Mouse (Mus musculus) retina, adult 2 months (tissue): ENCODE measurements around the gene Plxdc2.

Experiments
- DNase-seq: peaks from one replicate; pipeline ENCODE4 v3.0.0-alpha.2; 2012; ENCODE audit warnings: low read depth, low spot score

Plxdc2 gene

DNA sequence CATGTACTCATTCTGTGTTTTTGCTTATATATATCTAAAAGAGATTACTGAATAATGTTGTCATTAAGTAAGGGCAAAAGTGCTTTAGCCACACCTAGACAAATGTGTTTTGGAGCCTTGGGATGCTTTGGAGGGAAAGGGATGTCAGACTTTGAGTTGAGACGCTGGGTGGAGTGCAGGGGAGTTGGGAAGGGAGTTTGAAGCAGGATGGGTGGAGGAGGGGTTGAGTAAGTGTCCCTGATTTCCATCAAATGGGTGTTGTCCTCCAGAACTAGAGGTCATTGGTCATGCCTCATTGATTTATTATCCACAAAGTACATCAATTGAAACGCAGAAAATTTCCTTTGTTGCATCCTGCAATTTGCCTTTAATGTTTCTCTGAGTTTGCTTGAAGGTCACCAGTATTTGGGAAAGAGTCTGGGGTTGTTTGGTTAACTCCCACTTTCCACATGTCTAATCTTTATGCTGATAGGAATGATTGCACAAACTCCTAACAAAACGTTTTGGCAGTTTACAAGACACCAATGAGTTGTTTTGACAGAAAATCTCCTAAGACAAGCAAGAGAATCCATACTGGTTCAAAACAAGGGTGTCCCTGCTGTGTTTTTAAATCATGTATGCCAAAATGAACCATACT is 58.4 kb downstream of the Plxdc2 start:
- no peak for DNase-seq

DNA sequence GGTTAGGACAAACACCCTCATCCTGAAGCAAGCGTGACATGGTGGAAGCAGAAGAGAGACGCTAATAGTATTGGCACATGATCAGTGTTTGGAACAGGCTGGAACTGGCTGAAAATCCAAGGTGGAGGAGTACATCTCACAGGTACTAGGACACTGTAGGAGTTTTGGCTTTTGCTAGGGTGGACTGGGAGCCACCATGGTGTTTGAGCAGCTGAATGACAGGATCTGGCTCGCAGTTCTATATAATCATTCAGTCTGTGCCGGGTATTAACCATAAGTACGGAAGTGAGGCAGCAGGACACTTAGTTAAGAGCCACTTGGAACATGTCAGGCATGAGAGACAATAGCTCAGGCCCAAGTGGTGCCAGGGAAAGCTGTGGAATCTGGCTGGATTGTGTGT is 82.9 kb downstream of the Plxdc2 start:
- DNase-seq, result no peak

DNA sequence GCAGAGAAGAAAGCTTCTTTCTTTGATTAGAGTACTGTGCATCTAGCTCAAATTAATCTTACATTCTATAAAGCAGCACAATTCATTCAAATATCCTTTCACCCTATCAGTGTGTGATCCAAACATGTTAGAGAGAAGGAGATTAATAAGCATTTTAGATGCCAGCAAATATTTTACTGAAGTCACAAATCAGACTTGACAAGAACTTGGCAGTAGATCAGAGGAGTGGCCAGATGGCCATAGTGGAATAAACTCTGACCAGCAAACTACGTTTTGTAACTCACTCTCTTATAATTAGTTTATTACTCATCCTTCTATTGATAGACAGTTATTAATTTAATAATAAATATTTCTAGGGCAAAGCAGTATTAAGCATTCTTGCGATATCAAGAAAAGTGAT is 86.5 kb downstream of the Plxdc2 start:
- no peak for DNase-seq

DNA sequence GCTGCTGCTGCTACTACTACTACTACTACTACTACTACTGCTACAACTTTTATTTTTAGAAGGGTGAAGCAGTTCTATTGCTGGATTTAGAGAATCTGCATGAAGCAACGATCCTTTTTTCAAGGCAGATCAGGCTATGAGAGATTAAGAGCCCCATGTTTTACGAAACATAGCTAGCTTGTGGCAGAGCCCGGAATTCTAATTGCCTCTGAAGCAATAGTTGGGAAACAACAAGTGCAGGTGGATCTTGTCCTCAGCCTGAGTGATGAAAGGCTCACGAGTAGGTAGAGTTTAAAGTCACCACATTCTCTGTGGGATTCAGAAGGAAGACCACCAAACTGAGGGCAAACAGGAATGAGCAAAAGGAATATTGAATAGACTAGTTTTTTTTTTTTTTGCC is 91.8 kb downstream of the Plxdc2 start:
- DNase-seq, result no peak

DNA sequence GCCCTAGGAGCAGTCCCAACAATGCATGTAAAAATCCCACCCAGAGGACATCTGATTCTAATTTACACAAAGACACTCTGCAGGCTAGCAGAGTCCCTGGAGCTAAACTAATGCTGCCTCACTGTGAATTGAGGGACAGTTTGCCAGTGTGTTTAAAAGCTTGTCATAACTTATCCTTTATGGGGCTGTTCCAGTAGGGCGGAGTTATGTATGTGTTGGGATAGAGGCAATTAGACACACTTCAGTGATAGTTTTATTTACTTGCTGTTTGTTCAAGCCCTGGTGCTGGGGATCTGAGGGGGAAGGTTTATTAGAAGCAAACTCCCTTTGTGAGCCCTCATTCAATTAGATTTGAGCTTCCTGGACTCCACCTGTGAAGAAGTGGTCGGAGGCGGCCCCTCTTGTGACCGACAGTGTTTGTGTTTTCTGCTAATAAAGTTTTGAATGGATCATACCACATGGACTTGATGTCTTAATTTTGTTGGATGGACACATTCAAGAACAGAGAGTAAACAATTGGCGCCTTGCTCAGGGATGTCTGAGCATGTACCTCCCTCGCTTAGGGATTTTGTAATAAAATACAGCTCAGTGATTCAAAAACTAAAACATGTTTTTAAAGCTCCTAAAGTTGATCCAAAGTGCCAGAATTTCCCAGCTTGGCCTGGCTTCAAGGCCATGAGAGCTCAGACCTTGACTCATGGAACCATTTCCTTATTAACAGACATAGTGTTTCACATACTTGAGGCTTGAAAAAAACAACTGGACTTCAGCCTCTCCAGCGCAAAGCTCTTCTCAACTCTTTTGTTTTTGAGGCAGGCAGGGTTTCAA is 94.9 kb downstream of the Plxdc2 start:
- DNase-seq, result no peak

DNA sequence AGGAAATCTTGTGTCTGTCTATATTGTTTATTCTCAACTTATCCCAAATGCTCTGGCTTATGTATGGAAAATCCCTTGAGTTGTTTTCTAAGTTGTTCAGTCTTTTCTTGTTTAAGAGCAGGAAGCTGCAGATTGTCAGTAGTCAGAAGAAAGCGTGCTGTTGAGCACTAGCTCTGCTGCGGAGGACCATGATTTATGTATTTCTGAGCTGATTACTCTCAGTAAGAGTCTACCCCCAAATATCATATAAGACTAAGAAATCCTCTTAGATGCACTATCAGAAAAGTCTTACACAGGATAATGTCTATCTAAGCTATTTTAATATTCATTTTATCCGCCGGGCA is 95.5 kb downstream of the Plxdc2 start:
- no peak for DNase-seq

DNA sequence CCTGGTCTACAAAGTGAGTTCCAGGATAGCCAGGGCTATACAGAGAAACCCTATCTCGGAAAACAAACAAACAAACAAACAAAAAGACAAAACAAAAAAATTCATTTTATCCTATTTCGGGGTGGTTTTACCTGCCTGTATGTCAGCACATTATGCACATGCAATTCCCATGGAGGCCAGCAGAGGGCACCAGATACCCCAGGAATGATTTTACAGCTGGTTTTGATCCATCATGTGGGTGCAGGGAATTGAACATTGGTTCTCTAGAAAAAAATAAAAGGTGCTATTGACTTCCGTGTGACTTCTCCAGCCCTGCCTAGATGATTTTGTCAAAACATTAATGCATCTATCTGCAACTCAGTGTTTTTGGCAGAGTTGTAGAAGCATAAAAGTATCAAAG is 96.0 kb downstream of the Plxdc2 start:
- DNase-seq, result no peak

DNA sequence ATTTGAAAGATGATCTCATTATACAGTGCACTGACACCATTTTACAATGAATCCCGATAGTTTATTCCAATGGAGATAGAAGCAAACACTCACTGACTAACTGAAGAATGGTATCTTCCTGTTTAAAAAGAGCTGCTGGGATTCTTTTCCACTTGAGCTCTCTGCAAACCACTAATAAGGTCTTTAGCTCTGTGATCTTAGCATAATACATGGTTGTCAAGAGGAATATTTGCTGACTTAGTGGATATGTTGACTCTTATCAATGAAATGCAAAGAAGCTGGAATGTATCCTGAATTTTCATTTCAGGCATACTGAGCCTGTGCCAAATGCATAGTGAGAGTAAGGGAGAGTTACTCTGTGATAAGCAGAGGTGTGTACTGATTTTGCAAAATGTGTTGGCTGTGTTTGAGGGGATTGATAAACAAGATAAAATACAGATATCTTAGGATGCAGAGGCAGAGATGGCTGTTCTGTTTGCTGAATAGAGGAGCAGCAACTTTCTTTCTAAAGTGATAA is 100.2 kb downstream of the Plxdc2 start:
- DNase-seq, result no peak

DNA sequence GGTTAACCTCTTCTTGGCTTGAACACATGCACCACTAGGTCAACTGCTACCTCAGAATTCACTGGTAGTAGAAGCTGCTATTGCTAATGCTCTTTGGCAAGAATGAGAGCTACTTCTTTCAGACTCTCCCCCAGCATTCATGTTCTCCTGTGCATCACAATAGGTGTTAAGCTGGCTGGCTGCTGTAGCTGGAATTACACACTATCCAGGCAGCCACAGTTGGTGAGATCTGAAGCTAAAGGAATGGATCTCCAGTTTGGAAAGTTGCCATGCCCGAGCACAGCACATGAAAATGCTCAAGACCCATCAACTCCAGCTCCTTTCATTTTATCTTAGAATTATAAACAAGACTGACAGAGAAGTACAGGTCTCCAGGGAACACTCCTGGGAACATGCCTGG is 103.4 kb downstream of the Plxdc2 start:
- no peak for DNase-seq

DNA sequence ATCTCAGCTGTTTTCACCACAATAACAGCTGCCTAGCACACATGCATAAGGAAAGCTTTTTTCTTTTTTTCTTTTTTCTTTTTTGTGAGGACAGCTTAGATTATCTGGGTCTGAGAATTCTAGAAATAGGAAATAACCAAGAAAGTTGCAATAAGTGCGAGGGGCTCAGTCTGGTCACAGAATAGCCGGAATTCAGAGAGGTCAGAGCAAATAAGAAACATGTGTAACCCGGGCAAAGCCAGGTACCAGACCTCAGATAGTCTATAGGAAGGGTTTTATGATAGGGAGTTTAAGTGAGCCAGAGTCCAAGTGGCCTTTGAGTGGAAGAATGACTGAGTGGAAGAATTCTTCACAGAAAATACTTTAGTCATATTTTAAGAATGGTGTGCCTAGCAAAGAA is 114.0 kb downstream of the Plxdc2 start:
- DNase-seq, result no peak

DNA sequence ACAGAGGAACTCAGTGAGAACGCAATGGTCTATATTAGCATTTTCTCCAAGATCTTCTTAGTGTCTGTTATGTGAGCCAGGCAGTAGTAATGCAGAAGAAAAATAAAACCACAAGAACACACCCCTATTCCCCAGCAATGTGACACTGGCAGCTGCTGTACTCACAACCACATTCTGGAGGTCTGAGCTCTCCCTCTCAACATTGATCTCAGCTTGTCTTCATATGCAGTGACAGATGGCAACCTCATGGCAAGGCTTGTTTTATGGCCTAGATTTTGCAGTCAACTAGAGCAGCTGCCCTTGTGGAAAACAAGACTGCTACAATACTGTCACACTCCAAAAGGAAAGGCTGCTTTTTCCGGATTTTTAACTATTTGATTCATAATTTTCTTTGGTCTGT is 127.8 kb downstream of the Plxdc2 start:
- no peak for DNase-seq

DNA sequence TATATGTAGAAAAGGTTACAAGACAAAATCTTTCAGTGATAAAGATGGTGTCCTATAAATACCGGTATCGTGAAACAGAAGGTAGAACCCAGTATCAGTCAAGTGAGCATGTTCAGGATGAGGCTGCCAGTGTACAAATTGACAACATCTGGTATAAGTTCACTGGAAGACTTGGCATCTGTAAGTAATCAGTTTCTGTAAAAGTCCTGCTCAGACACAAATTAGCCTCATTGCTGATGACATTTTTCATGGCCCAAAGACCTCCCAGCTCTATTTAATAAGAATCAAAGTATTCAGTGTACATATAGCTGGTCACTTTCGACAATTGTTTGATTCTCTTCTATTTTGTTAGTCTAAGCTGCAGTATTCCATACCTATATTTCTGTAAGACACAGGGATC is 129.9 kb downstream of the Plxdc2 start:
- no peak for DNase-seq

DNA sequence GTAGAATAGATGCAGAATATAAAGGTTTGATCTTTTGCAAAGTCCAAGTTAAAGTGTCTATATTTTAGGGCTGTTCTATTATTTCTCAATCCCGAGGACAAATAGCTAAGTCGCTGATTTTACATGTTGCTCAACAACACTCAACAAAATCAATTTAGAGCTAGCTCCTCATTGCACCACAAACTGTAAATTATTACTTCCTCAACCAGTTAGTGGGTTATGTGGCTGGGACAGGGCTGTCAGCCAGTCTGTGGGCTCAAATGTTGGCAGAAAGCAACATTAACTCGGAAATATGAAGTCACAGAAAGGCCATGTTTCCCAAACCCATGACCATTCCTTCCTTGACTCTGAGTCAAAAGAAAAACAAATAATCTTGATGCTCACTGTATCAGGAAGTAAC is 135.1 kb downstream of the Plxdc2 start:
- no peak for DNase-seq

DNA sequence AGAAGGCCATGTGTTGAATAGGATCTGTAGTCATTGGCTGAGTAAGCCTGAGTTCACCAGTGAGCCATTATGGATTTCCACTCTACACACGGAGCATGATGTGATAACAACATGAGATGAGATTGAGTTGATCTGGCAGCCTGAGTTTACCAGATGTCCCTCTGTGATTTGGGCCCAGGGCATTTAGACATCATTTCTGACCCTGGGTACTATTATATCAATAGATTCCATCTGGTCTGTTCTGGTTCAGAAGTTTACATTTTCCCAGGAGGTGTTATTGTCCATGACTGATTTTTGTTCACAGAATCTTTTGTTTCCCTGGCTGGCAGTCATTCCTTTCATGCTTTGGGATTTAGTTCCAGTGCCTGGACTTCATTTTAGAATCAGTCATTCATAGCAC is 146.7 kb downstream of the Plxdc2 start:
- no peak for DNase-seq

DNA sequence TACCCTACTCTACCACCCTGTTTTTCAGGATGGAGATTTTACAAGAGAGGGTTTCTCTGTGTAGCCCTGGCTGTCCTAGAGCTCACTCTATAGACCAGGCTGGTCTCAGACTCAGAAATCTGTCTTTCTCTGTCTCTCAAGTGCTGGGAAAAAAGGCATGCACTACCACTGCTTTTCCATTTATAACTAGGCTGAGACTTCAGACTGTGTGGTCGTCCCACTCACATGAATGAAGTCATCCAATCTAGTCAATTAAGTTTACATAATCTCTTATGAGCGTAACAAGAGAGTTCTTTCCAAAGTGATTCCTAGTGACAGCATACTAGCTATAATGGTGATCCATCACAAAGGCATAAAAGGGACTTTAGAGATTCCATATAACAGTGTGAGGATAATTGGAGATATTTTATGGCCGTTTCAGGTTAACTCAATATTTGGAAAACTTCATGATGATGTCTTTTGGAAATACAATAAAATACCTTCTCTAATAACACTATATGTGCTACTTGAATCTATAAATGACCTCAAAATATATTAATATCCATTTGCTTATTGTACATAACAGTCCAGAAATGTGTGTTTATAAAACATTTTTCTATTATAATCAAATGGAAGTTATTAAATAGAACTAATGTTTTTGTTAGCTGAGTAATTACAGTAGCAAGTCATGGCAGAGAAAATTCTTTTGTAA is 151.6 kb downstream of the Plxdc2 start:
- no peak for DNase-seq

DNA sequence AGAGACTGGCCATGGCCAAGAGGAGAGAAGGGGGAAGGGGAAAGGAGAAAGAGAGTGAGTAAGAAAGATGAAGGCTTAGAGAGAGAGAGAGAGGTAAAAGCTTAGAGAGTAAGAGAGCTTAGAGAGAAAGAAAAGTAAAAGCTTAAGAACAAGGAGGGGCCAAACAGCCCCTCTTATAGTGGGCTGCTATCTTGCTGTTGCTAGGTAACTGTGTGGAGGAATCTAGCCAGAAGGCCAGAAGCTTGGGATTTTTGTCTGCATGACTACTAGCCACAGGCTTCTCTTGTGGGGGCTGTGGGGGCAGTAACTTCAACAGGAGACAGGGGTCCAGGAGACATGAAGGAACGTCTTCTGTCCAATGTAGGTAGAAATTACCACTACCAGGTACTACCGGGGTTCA is 162.0 kb downstream of the Plxdc2 start:
- DNase-seq, result no peak

DNA sequence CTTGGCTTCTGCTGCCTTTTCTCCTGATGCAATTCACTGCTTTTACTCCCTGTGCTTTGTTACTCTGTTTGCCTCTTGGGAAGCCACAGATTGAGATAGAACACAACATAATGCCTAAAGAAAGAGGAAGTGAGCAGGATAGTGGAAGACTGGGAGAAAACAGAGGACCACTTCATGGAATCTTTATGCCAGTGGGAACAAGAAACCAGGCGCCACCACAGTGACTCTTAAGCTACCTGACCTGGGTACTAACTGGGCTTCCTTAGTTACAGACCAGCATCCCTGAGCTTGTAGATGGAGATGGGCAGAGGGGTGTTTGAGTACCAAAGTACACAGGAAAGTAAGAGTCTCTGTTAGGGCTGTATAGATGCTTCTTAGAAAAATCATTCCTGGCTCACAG is 167.3 kb downstream of the Plxdc2 start:
- no peak for DNase-seq

DNA sequence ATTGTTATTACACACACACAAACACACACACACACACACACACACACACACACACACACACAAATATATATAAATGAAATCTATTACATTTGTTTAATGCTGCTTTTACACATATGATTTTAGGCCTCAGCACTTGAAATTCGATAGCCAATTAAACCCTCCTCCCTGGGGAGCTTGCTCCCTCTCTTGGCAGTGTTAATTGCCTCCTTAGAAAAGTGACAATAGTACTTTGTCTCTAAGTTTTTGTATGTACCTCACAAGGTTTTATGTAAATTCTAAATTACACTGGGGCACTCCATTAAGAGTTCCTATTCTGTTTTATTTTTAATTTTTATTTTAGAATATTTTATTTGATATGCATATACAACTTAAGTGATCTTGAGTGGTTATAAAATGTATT is 176.1 kb downstream of the Plxdc2 start:
- no peak for DNase-seq

DNA sequence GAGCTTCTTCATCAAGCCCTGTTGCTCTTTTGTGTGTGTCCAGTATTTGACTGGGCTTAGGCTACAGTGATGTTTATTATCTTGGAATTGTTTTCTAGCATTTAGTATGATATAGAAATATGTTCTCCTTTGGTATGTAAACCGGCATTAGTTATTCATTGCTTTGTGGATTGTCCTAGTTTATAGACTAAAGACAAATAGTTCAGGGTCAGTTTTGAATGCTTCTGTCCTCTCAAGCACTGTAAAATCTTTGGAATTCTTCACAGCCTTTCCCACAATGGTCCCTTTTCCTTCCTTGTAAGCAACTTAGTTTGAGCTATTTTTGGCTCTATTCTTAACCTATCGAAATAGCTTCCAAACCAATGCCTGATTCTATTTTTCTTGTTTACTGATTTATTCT is 178.5 kb downstream of the Plxdc2 start:
- no peak for DNase-seq

DNA sequence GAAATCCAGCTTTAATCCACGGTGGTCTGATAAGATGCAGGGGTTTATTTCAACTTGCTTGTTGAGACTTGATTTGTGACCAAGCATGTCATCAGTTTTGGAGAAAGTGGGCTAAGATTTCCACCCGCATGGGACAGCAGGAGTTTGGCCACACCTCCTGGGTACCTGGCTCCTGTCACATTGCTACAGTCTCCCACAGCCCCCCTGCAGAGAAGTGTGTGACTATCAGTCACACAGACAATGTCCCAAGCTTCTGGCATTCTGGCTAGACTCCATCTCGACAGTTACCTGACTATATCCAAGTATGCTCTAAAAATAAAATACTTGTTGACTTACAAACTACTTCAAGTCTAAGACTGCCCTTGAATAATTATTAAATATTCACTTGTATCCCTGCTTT is 185.1 kb downstream of the Plxdc2 start:
- no peak for DNase-seq

DNA sequence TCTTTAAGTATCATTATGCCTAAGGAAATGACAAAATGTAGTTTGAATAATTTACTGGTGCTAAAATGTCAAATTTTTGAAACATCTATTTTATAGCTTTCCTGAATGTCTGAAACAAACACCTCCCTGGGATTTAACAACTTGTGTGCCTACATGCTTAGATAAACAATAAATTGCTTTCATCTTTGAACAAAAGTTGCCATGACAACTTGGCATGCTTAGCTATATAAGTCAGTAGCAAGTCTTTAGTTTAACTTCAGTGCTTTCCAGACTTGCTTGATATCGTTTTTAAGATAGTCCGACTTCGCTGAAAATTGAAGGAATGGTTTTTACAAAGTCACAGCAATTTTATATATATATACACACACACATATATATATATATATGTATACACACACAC is 189.1 kb downstream of the Plxdc2 start:
- no peak for DNase-seq

DNA sequence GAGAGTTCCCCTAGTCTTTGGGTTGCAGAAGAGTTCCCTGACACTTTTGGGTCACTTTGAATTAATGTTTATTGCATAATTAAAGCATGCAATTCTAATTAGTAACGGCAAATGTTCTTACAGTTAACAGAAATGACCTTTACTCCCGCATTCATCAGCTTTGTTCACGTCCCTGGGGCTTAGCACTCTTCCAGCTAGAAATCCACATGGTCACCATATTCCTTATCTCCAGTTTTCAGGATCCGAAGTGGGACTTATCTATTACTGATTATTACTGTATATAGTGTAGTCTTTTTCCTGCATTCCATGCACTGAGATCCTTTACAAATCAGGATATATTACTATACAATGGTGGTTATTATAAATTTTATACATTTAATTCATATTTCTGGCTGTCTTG is 203.2 kb downstream of the Plxdc2 start:
- no peak for DNase-seq

DNA sequence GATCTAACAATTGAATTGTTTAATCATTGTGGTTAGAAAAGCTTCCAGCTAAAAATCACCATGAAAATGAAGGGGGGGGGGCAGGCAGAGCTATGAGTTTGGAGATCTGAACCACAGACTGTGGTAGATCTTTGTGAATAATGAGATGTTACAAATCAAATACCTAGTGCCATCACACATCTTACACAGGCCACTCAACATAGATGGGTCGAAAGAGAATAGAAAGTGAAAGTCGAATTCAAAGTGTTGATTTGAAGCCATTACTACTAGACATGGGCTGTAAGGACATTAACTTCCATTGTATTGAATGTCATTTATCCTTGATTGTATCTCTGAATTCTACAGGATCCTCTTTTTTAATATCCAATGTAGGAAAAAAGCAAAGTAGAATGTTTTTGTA is 212.2 kb downstream of the Plxdc2 start:
- no peak for DNase-seq
